Mouse (Mus musculus) stomach, embryonic 14.5 days (tissue): ENCODE measurements around the gene Chuk. TPM values are rescaled to one million over a fixed set of nuclear protein-coding genes. Genes with fewer than 3 reads are reported as not detected.
A peak's percentile ranks its signal among the peaks of the same experiment; 100 is the strongest.

Experiments
- ATAC-seq: fragments of 200-750 bp; cut with Nextera tagmentation; 2 replicates; pipeline ENCODE4 v1.8.0; 2017; ENCODE audit warnings: low read depth, moderate TSS enrichment; ENCODE audit not compliant: insufficient number of reproducible peaks, insufficient read depth, low FRiP score
- H3K27ac ChIP-seq: fragments of 300-500 bp; sonication (generic); 2 replicates; pipeline ENCODE4 v1.5.1; 2014; ENCODE audit warnings: mild to moderate bottlenecking, low read length, moderate library complexity, mixed read lengths
- H3K27me3 ChIP-seq: fragments of 300-500 bp; sonication (generic); 2 replicates; pipeline ENCODE4 v1.6.1; 2014; ENCODE audit warnings: low read length, control low read depth, mixed read lengths; ENCODE audit not compliant: control insufficient read depth, insufficient read depth
- H3K36me3 ChIP-seq: fragments of 300-500 bp; sonication (generic); 2 replicates; pipeline ENCODE4 v1.6.1; 2014; ENCODE audit warnings: mild to moderate bottlenecking, control low read depth, low read length, moderate library complexity, mixed read lengths; ENCODE audit not compliant: control insufficient read depth, insufficient read depth
- H3K4me1 ChIP-seq: fragments of 300-500 bp; sonication (generic); 2 replicates; pipeline ENCODE4 v1.6.1; 2014; ENCODE audit warnings: low read length, control low read depth, mixed read lengths; ENCODE audit not compliant: control insufficient read depth, insufficient read depth
- H3K4me2 ChIP-seq: fragments of 300-500 bp; sonication (generic); replicated peaks from 2 replicates; pipeline ENCODE4 v1.6.1; 2014; ENCODE audit warnings: low read depth, low read length, control low read depth
- H3K4me3 ChIP-seq: fragments of 300-500 bp; sonication (generic); 2 replicates; pipeline ENCODE4 v1.5.1; 2014; ENCODE audit warnings: low read depth, low read length, control low read depth
- H3K9ac ChIP-seq: fragments of 300-500 bp; sonication (generic); replicated peaks from 2 replicates; pipeline ENCODE4 v1.6.1; 2014; ENCODE audit warnings: low read depth, mild to moderate bottlenecking, control low read depth, low read length, moderate library complexity, mixed read lengths
- H3K9me3 ChIP-seq: fragments of 300-500 bp; sonication (generic); 2 replicates; pipeline ENCODE4 v1.6.1; 2016; ENCODE audit warnings: low read depth, low read length, control low read depth; ENCODE audit not compliant: control insufficient read depth
- WGBS: fragments of 180-500 bp; shearing (Covaris S2); extraction: QIAGEN DNeasy Blood & Tissue Kit; methylation state at CpG from one replicate; pipeline ENCODE4 v1.1.7; 2014; 5-methylcytosine and 5-hydroxymethylcytosine counted together
- polyA plus RNA-seq: library from polyadenylated mRNA; unstranded; fragments of >200 nt; fragmentation: Nextera tagmentation; extraction: Ambion mirVana; gene quantifications from 2 replicates; pipeline ENCODE4 v1.2.1, GENCODE M21; 2014

Chuk gene
- 44.8 and 45.9 TPM in 2 replicates for polyA plus RNA-seq

DNA sequence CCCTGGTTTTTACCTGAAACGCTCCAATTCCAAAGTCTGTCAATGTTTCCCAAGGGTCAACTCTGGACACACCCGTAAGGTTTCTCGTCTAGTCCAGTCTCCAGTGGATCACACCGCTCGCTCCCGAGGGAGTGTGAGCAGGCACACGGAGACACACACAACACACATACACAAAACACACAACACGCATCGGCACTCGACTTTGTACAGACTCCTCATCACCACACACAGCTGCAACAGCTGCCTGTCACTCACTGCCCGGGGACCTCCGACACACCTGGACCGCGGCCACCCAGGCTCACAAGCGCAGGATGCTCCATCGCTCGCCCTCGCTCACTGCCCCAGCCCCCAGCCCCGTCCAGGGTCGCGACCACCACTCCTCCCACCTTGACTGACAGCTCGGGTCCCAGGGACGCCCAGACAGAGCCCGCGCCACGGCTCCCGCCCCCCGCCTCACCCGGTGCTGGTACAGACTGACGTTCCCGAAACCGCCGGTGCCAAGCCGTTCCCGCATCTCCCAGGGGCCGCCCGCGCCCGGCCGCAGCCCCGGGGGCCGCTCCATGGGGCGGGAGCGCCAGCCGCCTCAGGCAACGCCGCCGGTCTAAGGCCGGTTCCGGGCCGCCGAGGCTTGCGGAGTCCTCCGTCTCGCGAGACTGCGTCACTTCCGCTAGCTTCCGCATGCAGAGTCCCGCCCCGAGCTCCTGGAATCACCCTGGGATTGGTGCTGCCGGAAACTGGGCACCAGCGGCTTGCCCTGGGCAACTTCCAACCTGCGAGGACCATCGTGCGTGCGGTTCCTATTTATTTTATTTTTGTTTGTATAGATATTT, at the start of gene Chuk:
Gene Chuk, minus strand, starts transcription at position 650 of the 830 bp plus-strand sequence.
- H3K27me3 ChIP-seq = no peaks in the 10 kb centered on the region
- H3K27ac ChIP-seq = peak within 1 kb of the TSS; percentile 21; the same call in 1 of the 2 replicates
- peak within 1 kb of the TSS; percentile 64 for H3K4me2 ChIP-seq
- H3K9me3 ChIP-seq = no peaks in the 10 kb centered on the region
- H3K36me3 ChIP-seq = peaks cover 10% of the 10 kb centered on the region
- under 1% methylated on average over 66 of the region's 67 CpGs for WGBS
- H3K9ac ChIP-seq = peak within 1 kb of the TSS; percentile 88
- ATAC-seq = peak; percentile 98
- peak within 1 kb of the TSS; percentile 91 for H3K4me3 ChIP-seq
- peaks cover 5% of the 10 kb centered on the region for H3K4me1 ChIP-seq

DNA sequence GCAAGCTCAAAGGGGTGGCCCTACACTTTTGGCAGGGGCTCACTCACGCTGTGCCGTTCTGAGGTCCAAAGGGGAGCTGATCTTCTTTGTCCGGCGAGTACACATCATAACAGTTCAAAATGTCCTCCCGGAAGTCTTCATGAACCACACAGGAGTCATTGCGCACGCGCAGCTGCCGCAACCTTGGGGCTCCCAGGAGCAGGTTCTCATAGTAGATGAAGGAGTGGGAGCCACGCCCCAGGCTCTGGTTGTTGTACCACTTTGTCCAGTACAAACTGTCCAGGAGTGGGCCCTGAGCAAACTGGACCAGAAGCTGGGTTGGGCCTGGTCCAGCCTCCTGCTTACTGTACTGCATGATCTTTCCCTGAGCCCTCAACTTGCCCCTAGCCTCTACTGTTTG, 49.7 kb upstream of the Chuk start:
- WGBS = 89% methylated on average over 10 of the region's 10 CpGs
- H3K27ac ChIP-seq = no peak overlapping the region

DNA sequence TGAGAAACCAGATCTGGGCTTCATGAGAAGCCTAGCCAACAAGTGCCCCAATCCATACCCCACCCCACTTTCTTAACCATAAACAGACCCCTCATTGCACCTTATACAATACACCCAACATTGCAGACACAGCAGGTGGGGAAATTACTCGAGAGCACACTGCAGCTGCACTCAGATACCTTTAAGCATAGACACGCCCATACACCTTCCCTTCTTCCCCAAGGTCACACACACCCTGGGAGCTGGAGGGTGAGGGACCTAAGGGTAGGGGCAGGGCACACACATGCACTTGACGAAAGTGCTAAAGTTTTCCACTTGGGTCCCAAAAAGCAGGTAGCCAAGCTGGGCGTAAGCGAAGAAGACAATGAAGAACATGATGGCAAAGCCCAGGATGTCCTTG, 46.5 kb upstream of the Chuk start:
- no peak overlapping the region for H3K4me2 ChIP-seq
- H3K27me3 ChIP-seq = no peaks in the 10 kb centered on the region
- H3K4me1 ChIP-seq = no peaks in the 10 kb centered on the region
- no peak overlapping the region for H3K9ac ChIP-seq
- H3K27ac ChIP-seq = no peak overlapping the region
- no peaks in the 10 kb centered on the region for H3K36me3 ChIP-seq
- WGBS = 78% methylated on average over 5 of the region's 5 CpGs
- no peak overlapping the region for H3K4me3 ChIP-seq
- H3K9me3 ChIP-seq = no peaks in the 10 kb centered on the region
- ATAC-seq = no peak

More for the DNA sequence above, 49.7 kb upstream of the Chuk start:
- Histone ChIP-seq H3K4me3 (no peak overlapping the region), H3K9me3 (no peaks in the 10 kb centered on the region), H3K9ac (no peak overlapping the region), H3K27me3 (no peaks in the 10 kb centered on the region), H3K36me3 (no peaks in the 10 kb centered on the region), H3K4me2 (no peak overlapping the region), H3K4me1 (no peaks in the 10 kb centered on the region)
- ATAC-seq = no peak

DNA sequence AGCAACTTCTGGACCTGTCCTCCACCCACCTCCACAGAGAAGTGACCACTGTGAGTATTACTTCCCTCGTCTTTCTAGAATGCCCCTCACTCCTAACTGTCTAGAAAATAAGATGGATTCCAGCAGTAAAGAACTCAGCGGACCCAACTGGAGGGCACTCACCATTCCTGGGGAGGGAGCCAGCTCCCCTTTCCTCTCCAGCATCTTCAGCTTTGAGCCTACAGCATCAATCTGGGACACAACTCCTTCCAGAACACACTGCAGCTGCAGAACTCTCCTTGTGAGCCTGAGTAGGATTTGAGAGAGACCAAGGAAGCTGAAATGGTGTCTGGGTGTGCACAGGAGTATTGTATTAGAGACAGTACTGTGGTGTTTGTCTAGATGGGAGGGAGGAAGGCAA, 41.7 kb upstream of the Chuk start:
- peaks cover 9% of the 10 kb centered on the region; the same call in 1 of the 2 replicates for H3K4me1 ChIP-seq
- no peaks in the 10 kb centered on the region for H3K27me3 ChIP-seq
- H3K27ac ChIP-seq = no peak overlapping the region
- H3K4me2 ChIP-seq = no peak overlapping the region
- 67% methylated on average over 2 of the region's 2 CpGs for WGBS
- no peak overlapping the region for H3K4me3 ChIP-seq
- H3K9me3 ChIP-seq = no peaks in the 10 kb centered on the region
- no peak overlapping the region for H3K9ac ChIP-seq
- H3K36me3 ChIP-seq = no peaks in the 10 kb centered on the region; the same call in 1 of the 2 replicates
- no peak for ATAC-seq

DNA sequence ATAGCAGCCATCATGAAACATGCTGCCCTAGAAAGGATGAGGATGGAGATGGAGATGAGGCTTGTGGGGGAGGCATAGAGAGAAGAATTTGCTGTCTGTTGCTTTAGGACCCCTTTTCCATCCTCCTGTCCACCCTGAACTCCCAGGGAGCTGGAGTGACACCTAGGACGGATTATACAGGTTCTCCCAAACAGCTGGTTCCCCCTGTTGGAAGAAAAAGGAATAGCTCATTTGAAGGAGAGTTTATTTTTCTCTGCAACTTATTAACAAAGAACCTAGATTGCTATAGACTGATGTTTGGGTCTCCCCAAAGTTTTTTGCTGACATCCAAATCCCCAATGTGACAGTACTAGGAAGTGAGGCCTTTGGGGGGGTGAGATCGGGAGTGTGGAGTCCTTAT, 41.1 kb upstream of the Chuk start:
- Histone ChIP-seq H3K9ac (no peak overlapping the region), H3K4me2 (no peak overlapping the region), H3K4me1 (peaks cover 9% of the 10 kb centered on the region; the same call in 1 of the 2 replicates), H3K27me3 (no peaks in the 10 kb centered on the region), H3K36me3 (peaks cover 4% of the 10 kb centered on the region; the same call in 1 of the 2 replicates), H3K9me3 (no peaks in the 10 kb centered on the region), H3K27ac (no peak overlapping the region), H3K4me3 (no peak overlapping the region)
- WGBS = 34% methylated on average over 2 of the region's 2 CpGs
- no peak for ATAC-seq

DNA sequence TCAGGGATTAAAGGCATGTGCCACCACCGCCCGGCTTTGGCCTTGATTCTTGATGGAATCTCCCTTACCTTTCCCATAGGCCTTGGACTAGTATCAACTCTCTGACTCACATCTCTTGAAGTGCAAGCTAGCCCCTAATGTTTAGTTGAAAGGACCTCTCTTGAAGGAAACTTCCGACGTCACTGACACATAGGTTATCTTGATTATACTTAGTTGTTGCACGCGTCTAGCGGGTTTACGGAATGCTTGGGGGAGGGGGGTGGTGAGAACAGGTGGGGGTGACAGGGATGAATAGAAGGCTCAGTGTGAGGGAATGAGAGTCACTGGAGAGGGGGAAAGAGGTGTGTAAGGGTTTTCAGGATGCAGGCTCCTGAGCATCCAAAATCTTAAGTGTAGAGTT, 39.7 kb upstream of the Chuk start:
- Histone ChIP-seq H3K4me2 (no peak overlapping the region), H3K27ac (no peak overlapping the region), H3K9ac (no peak overlapping the region), H3K4me1 (peaks cover 9% of the 10 kb centered on the region; the same call in 1 of the 2 replicates), H3K36me3 (peaks cover 13% of the 10 kb centered on the region; the same call in 1 of the 2 replicates), H3K4me3 (no peak overlapping the region), H3K27me3 (no peaks in the 10 kb centered on the region), H3K9me3 (no peaks in the 10 kb centered on the region)
- no peak for ATAC-seq
- 90% methylated on average over 8 of the region's 8 CpGs for WGBS

DNA sequence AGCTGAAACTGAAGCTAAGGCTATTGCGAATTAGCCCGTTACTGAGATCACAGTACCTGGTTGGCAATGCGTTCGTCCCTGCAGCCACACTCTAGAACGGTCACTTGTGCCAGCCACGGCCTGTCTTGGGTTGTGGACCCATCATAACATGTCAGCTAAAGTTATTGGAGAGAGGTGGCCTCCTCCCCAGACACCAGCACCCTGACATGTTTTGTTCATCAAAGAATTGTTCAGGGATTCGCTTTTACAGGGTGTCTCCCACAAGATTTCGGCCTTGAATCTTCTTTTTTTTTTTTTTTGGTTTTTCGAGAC, 39.2 kb upstream of the Chuk start:
- peak overlapping the region; percentile 71 for H3K4me2 ChIP-seq
- 55% methylated on average over 9 of the region's 9 CpGs for WGBS
- peak overlapping the region; percentile 64 for H3K4me3 ChIP-seq
- H3K36me3 ChIP-seq = peaks cover 13% of the 10 kb centered on the region; the same call in 1 of the 2 replicates
- no peaks in the 10 kb centered on the region for H3K27me3 ChIP-seq
- peaks cover 9% of the 10 kb centered on the region; the same call in 1 of the 2 replicates for H3K4me1 ChIP-seq
- ATAC-seq = 0 out of 2 replicates have a peak, but pooled peaks have one; percentile 28
- H3K9ac ChIP-seq = no peak overlapping the region; the same call in 1 of the 2 replicates
- H3K9me3 ChIP-seq = no peaks in the 10 kb centered on the region
- no peak overlapping the region for H3K27ac ChIP-seq

DNA sequence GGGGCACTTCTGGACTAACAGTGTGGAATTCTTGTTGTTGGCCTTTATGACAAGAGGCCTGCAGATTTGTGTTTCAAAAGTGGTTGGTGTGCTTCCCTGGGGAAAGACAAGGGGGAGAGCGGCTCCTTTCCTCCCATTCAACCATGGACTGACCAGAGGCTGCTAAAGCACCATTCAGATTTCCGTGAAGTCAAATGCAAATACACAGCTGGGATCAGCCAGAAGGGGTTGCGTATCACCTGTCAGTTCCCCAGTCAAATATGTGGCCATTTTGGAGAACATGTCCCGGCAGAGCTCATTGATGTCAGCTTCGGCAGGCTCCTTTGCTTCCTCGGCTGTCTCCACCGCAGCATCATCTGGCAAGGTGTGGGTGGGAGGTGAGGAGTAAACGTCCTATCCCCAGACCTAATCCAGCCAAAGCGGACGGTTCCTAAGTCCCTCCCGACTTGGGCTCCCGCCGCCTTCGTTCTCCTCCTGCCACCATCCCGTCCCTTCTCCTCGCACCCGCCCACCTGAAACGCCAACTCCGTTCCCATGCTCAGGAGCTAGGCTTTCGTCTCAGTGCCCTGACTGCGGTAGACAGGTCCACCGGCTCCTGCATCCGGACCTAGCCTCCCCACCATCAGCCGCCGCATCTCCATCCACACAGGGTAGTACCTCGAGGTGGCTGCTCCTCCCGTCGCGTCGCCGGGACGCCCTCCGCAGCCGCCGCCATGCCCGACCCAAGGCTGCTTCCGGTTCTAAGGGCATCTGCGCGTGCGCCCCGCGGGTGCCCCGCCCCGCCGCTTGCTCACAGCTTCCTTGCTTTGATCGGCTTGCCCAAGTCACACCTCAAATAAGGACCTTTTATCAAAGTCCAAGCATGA, 38.7 kb upstream of the Chuk start, which contains the start of gene Bloc1s2:
Gene Bloc1s2, minus strand, starts transcription at position 745 of the 866 bp plus-strand sequence.
- peak; percentile 82 for ATAC-seq
- Histone ChIP-seq H3K36me3 (peaks cover 13% of the 10 kb centered on the region; the same call in 1 of the 2 replicates), H3K4me2 (peak within 1 kb of the TSS; percentile 71), H3K27me3 (no peaks in the 10 kb centered on the region), H3K9ac (peak within 1 kb of the TSS; percentile 51), H3K4me1 (peaks cover 9% of the 10 kb centered on the region; the same call in 1 of the 2 replicates), H3K27ac (no peak within 1 kb of the TSS), H3K4me3 (peak within 1 kb of the TSS; percentile 64), H3K9me3 (no peaks in the 10 kb centered on the region)
- WGBS = 2% methylated on average over 46 of the region's 46 CpGs
